Mouse (Mus musculus): ENCODE results near the gene Hgd. TPM values are rescaled to one million over a fixed set of nuclear protein-coding genes. Genes with fewer than 3 reads are reported as not detected.
"Not testable (repeated sequence)": the region's sequence is repeated elsewhere in the genome, so short reads cannot be mapped to it uniquely, and the experiment has no call there.

Gene Hgd
- total RNA-seq, 2 experiments from 2014 or later = not detected

DNA sequence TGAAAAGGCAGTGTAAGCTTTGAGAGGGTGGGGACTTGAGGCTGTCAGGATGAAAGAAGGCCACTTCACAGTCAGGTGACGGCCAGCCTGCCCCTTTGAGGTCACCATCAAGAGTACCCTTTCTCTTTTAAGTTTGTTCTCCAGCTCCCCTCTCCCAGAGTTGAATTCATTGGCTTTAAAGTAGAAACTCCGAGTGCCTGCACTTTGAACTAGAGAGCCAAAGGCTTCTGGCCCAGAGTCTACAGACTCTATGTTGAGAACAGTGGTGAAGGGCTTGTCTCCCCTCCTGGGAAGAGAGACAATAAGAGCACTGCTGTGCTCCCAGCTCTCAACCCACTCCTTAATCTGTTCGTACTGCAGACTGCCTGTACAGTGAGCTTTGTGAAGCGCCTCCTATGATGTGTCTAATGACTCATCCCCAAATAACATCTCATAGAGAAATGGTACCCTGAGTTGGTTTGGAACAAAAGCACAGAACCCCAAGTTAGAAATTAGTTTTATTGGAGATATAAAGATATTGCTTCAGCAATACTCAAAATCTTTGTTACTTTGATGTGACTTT is 46.5 kb downstream of the Hgd start:
- peak in 1 of 2 experiments; percentile 39 for DNase-seq (ENCODE audit: low spot score in 2 of 2)

- DNase-seq (ENCODE audit: low spot score in 2 of 2) = no peak
Observed at GRCm38 (mm10) chr16:37628336-37628735, 48.4 kb downstream of the Hgd start.

DNA sequence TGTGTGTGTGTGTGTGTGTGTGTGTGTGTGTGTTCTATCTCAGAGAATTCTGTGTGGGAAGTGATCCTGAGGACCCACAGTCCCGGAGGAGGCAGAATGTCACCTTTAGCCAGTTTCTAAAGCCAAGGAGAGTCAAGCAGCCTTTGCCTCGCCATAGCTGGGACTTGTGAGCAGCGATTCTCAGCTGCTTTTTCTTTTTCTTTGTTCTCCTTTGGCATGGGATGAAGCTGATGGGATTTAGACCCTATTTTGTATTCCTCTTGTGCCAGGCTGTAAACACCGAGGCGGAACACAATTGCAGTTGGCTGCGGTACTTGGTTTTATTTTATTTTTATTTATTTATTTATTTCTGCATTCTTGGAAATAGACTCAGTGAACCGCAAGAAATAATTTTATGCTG is 49.1 kb downstream of the Hgd start:
- DNase-seq (ENCODE audit: low spot score in 2 of 2) = no peak

- no peak for DNase-seq (ENCODE audit: low spot score in 2 of 2)
Observed at GRCm38 (mm10) chr16:37634578-37634977, 54.6 kb downstream of the Hgd start.

DNA sequence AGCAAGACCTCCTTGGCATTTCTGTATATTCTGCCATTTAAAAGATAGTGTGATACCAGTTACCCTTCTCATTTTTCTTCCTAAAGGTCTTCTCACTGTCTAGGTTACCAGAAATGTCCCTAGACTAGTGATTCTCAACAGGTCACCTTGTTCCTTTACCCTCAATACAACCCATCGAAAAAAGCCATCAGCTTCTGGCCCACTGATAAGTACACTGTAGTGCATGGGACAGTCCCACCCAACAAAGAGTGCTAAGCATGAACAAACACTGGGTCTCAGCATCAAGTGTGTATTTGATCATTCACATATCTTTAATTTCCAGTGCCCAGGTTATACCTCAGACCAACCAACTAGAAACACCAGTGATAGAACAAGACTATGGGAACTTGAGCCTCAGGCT is 55.1 kb downstream of the Hgd start:
- no peak for DNase-seq (ENCODE audit: low spot score in 2 of 2)

DNA sequence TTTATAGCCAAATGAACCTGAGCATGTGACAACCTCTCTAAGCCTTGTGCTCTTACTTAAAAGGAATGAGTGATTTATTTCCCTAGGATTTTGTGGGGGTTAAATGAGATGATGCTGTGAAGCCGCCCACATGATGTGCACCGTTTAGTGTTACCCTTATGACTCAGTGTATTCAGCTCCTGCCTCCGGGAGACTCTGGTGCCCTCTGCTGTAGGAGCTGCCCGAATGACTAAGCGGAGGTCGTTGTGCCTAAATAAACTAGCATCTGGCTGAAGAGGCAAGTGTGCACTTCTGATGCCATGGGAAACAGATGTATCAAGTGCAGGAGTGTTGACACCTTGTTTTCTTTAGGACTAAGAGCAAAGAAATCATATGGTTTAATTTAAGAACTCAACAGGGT is 56.2 kb downstream of the Hgd start:
- peak in 1 of 2 experiments; percentile 70 for DNase-seq (ENCODE audit: low spot score in 2 of 2)

- DNase-seq (ENCODE audit: low spot score in 2 of 2) = no peak
Observed at GRCm38 (mm10) chr16:37637802-37638201, 57.8 kb downstream of the Hgd start.

- not testable (repeated sequence) for DNase-seq (ENCODE audit: low spot score in 2 of 2)
Observed at GRCm38 (mm10) chr16:37640522-37640921, 60.6 kb downstream of the Hgd start.

DNA sequence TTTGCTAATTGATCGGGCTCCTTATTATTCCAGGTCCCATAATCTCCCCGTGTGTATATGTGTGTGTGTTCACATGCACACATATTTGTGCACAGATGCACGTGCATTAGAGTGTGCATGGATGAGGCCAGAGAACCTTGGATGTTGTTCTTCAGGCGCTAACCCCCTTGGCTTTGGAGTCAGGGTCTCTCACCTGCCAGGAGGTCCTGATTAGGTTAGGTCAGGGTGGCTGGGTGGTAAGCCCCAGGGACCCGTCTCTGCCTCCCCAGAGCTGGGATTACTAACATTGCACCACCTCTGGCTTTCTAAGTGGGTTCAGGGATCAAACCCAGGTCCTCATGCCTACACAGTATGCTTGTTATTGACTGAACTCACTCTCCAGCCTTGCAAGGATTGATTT is 64.5 kb downstream of the Hgd start:
- no peak for DNase-seq (ENCODE audit: low spot score in 2 of 2)

GRCm38 (mm10) chr16:37645211-37645610 is 65.3 kb downstream of the Hgd start:
- no peak for DNase-seq (ENCODE audit: low spot score in 2 of 2)

- DNase-seq (ENCODE audit: low spot score in 2 of 2) = no peak
Observed at GRCm38 (mm10) chr16:37645799-37646198, 65.8 kb downstream of the Hgd start.

DNA sequence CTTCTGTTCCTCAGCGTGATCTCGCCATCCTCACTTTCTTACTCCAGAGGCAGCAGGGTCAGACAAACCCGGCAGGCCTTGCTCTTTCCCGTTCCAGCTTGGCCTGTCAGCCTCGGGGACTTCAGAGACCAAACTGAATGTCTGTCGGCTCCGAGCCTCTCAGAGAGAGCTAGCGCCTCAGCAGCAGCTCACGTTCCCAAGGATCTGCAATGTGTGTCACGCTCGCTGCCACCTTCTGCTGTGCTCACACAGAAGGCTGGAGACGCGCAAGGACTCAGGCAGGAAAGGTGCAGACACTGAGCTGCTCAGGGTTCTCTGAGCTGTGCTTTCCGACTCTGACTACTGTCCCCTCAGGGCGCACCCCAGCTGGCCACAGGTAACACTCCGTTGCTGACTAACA is 67.1 kb downstream of the Hgd start:
- DNase-seq (ENCODE audit: low spot score in 2 of 2) = no peak

- DNase-seq (ENCODE audit: low spot score in 2 of 2) = no peak
Observed at GRCm38 (mm10) chr16:37647936-37648335, 68.0 kb downstream of the Hgd start.

DNA sequence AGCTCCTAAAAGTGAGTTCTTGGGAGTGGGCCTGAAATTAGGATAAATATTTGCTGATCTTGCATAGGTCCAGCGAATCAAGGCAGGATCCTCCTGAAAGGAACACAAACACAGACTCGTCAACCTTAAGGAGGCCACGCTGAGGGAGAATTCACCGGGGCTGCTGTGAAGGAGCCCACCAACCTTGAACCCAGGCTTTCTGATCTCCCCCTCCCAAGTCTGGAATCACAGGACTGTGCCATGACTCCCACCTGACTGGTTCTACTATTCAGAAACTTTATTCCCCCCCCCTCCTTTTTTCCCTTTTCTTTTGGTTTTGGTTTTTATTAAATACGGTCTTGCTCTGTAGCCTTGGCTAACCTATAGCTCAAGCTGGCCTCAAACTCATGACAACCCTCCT is 69.1 kb downstream of the Hgd start:
- DNase-seq (ENCODE audit: low spot score in 2 of 2) = no peak

- no peak for DNase-seq (ENCODE audit: low spot score in 2 of 2)
Observed at GRCm38 (mm10) chr16:37651467-37651866, 71.5 kb downstream of the Hgd start.

DNA sequence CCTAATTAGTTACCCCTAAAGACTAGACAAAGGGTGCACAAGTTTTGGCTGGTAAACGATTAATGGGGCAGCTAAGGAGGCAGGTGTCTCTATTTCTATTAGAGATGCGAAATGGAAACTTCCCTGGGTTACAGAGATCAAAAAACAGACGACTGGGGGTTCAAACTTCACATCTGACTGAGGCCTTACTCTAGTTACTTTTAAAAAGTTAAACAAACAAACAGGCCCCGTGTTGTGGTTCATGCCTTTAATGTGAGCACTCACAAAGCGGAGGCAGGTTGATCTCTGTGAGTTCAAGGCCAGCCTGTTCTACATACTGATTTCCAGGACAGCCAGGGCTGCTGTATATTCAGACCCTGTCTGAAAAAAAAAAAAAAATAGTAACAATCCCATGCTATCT is 72.7 kb downstream of the Hgd start:
- no peak for DNase-seq (ENCODE audit: low spot score in 2 of 2)

GRCm38 (mm10) chr16:37653058-37653457 is 73.1 kb downstream of the Hgd start:
- no peak for DNase-seq (ENCODE audit: low spot score in 2 of 2)

DNA sequence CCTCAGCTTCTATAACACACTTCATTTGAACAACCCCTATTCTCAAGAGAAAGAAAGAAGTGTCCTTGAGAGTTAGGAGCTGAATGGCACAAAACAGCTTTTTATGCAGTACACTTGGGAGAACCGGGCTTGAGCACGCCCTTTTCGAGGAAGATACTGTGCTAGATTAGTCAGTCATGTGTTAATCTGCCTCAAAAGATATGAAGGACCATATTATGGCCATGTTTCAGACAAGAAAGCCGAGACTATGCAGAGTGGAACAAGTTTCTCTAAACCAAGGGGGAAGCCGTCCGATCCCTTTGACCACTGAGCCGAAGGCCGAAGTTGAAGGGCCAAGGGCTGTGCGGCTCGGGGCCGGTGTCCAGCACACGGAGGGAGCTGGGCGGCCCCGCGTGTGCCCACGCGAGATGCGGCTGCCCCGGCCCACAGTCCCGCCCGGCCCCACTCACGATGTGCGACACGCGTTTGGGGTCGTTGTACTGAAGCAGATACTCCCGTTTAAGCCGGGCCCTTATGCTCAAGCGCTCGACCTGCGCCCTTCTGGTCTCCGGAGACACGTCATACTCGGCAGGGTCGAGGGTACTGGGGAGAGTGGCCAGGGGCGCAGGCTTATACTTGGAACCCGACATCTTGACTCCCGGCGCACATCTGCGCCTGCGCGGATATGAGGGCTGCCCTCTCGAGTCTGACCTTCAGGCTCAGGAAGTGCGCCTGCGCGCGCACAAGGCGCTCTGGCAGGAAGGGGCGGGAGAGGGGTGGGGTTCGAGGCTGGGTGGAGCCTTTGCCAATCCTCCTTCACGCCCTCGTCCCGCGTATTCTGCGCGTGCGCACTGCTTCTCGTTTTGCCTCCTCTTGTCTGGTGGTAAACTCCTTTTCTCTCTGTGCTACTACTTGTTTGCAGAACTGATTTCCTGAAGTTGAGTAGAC is 74.0 kb downstream of the Hgd start, which contains the start of gene Ndufb4:
Gene Ndufb4 (minus strand): TSS at position 723 of the 927 bp plus-strand sequence.
- DNase-seq (ENCODE audit: low spot score in 2 of 2) = peak; percentile 92 to 96

DNA sequence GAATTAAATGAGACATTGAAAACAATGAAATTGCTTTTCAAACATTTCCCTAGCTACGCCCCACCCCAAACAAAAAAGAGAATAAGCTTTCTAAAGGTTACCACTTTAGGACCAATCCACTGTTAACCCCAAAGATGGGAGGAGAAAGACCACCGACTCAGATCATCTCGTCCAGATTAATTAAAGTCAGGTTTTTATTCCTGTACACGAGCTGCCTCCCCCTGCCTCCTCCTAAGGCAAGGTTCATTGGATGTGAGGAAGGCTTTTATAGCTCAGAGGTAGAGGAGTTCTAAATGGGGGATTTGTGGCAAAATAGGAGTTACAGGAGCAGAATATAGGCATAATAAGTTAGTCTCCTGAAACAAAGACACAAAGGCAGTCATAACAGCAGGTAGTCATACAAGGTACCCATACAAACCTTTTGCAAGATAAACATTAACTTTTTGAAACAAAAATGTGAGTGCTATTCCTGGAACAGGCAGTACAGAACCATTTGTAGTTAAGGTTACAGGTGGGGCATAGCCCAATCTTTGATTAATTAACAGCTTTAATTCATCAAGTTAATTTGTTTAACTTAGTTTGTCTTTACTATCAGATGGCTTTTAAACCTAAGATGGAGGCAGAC is 75.0 kb downstream of the Hgd start:
- no peak for DNase-seq (ENCODE audit: low spot score in 2 of 2)

DNA sequence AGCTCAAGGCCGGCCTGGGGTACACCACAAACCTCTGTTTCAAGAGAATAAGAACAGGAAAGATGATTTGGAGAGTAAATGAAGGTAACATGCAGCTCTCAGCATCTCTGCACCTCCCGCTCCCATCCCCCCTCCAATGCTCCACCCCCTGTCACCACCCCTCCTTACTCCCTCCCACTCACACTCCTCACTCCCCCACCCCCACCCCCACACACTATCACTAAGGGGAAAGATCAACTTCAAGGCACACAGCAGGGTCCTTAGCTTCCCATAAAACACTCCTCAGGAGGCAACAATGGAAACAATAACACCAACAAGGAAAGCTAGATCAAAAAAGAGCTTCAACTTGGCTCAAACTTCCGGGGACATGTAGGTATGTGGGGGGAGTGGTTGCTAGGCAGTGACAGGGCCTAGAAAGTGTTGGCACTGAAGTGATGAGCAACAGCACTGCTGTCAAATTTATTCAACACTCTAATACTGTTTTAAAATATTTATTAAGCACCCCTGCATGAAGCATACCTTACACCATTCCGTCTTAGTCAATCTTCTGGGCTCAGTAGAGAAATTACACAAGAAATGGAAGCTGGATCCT is 75.9 kb downstream of the Hgd start:
- DNase-seq (ENCODE audit: low spot score in 2 of 2) = peak in 1 of 2 experiments; percentile 53

- no peak for DNase-seq (ENCODE audit: low spot score in 2 of 2)
Observed at GRCm38 (mm10) chr16:37656796-37657195, 76.8 kb downstream of the Hgd start.
